Mouse (Mus musculus) MEL (cell line): ENCODE measurements around the gene Camta1. TPM values are rescaled to one million over a fixed set of nuclear protein-coding genes. Genes with fewer than 3 reads are reported as not detected.

Experiments
- DNase-seq: peaks from one replicate; pipeline ENCODE4 v3.0.0; 2011; ENCODE audit warnings: low read depth, low spot score
- H3K27ac ChIP-seq: 2 replicates; pipeline ENCODE4 v1.5.1; 2012; ENCODE audit warnings: low read depth, mild to moderate bottlenecking, control low read depth, low read length, moderate library complexity; ENCODE audit not compliant: control insufficient read depth
- H3K27me3 ChIP-seq, 2 experiments: fragments of 150-350 bp in 1 of 2; sonication (generic) in 1 of 2; 2 replicates each; pipeline ENCODE4 v1.6.1; 2012; ENCODE audit warnings: low read length in 2 of 2, mild to moderate bottlenecking in 2 of 2, improper control_type of control experiment in 1 of 2, moderate library complexity in 1 of 2; ENCODE audit not compliant: insufficient read depth in 2 of 2, control insufficient read depth in 1 of 2
- H3K36me3 ChIP-seq, 2 experiments: 2 replicates each; pipeline ENCODE4 v1.6.1; 2012 to 2014; ENCODE audit warnings: low read length in 2 of 2, improper control_type of control experiment in 1 of 2, inconsistent platforms in 1 of 2, mild to moderate bottlenecking in 1 of 2; ENCODE audit not compliant: insufficient read depth in 2 of 2, control insufficient read depth in 1 of 2
- H3K4me1 ChIP-seq, 2 experiments: fragments of 150-350 bp in 1 of 2; sonication (generic) in 1 of 2; 2 replicates each; pipeline ENCODE4 v1.6.1; 2012; ENCODE audit warnings: low read length in 2 of 2, improper control_type of control experiment in 1 of 2, mild to moderate bottlenecking in 1 of 2; ENCODE audit not compliant: insufficient read depth in 2 of 2, control insufficient read depth in 1 of 2
- H3K4me3 ChIP-seq, 2 experiments: fragments of 150-350 bp in 1 of 2; sonication (generic) in 1 of 2; 2 replicates each; pipeline ENCODE4 v1.5.1; 2012; ENCODE audit warnings: low read depth in 2 of 2, low read length in 2 of 2, mild to moderate bottlenecking in 2 of 2, moderate library complexity in 2 of 2, control low read depth in 1 of 2, improper control_type of control experiment in 1 of 2; ENCODE audit not compliant: control insufficient read depth in 1 of 2, insufficient read depth in 1 of 2
- H3K79me2 ChIP-seq: 2 replicates; pipeline ENCODE4 v1.6.1; 2012; ENCODE audit warnings: mild to moderate bottlenecking, low read length, moderate library complexity; ENCODE audit not compliant: control insufficient read depth, poor library complexity, insufficient read depth
- H3K9ac ChIP-seq: 2 replicates; pipeline ENCODE4 v1.6.1; 2012; ENCODE audit warnings: low read depth, mild to moderate bottlenecking, control low read depth, low read length, moderate library complexity; ENCODE audit not compliant: control insufficient read depth, poor library complexity, severe bottlenecking
- H3K9me3 ChIP-seq: fragments of 150-350 bp; sonication (generic); replicated peaks from 2 replicates; pipeline ENCODE4 v1.6.1; 2012; ENCODE audit warnings: mild to moderate bottlenecking, low read length, improper control_type of control experiment, moderate library complexity; ENCODE audit not compliant: insufficient read depth
- BHLHE40 ChIP-seq: IDR thresholded peaks from 2 replicates; pipeline ENCODE4 v1.6.1; 2012; ENCODE audit warnings: low read depth, mild to moderate bottlenecking, inconsistent platforms, low read length, improper control_type of control experiment, borderline replicate concordance
- CHD1 ChIP-seq: IDR thresholded peaks from 2 replicates; pipeline ENCODE4 v1.6.1; 2012; ENCODE audit warnings: low read depth, mild to moderate bottlenecking, inconsistent platforms, low read length, improper control_type of control experiment
- CHD2 ChIP-seq: IDR thresholded peaks from 2 replicates; pipeline ENCODE4 v1.6.1; 2011; ENCODE audit warnings: low read length, improper control_type of control experiment
- E2F4 ChIP-seq: IDR thresholded peaks from 2 replicates; pipeline ENCODE4 v1.6.1; 2011; ENCODE audit warnings: low read depth, low read length, improper control_type of control experiment, borderline replicate concordance
- ELF1 ChIP-seq: IDR thresholded peaks from 2 replicates; pipeline ENCODE4 v1.6.1; 2014; ENCODE audit warnings: low read depth, mild to moderate bottlenecking, inconsistent platforms, low read length, improper control_type of control experiment, moderate library complexity
- ETS1 ChIP-seq: IDR thresholded peaks from 2 replicates; pipeline ENCODE4 v1.6.1; 2012; ENCODE audit warnings: low read depth, mild to moderate bottlenecking, inconsistent platforms, low read length, improper control_type of control experiment, moderate library complexity
- KAT2A ChIP-seq: conservative IDR thresholded peaks from 2 replicates; pipeline ENCODE4 v1.6.1; 2012; ENCODE audit warnings: low read depth, low read length, improper control_type of control experiment, inconsistent platforms
- MAX ChIP-seq: IDR thresholded peaks from 2 replicates; pipeline ENCODE4 v1.6.1; 2011; ENCODE audit warnings: low read length, improper control_type of control experiment
- MEF2A ChIP-seq: IDR thresholded peaks from 2 replicates; pipeline ENCODE4 v1.6.1; 2014; ENCODE audit warnings: low read depth, mild to moderate bottlenecking, inconsistent platforms, low read length, improper control_type of control experiment; ENCODE audit not compliant: poor library complexity, insufficient replicate concordance, severe bottlenecking; ENCODE audit errors: extremely low read depth
- MXI1 ChIP-seq: IDR thresholded peaks from 2 replicates; pipeline ENCODE4 v1.6.1; 2011; ENCODE audit warnings: mild to moderate bottlenecking, low read depth, low read length, improper control_type of control experiment
- MYB ChIP-seq: IDR thresholded peaks from 2 replicates; pipeline ENCODE4 v1.6.1; 2011; ENCODE audit warnings: mild to moderate bottlenecking, low read depth, low read length, improper control_type of control experiment
- MYC ChIP-seq: IDR thresholded peaks from 2 replicates; pipeline ENCODE4 v1.6.1; 2011; ENCODE audit warnings: low read depth, mild to moderate bottlenecking, low read length, improper control_type of control experiment, moderate library complexity
- POLR2A ChIP-seq, 2 experiments: IDR thresholded peaks; 2 replicates each; pipeline ENCODE4 v1.6.1; 2011 to 2012; ENCODE audit warnings: low read length in 2 of 2, mild to moderate bottlenecking in 2 of 2, control low read depth in 1 of 2, improper control_type of control experiment in 1 of 2, low read depth in 1 of 2, moderate library complexity in 1 of 2; ENCODE audit not compliant: control insufficient read depth in 1 of 2, insufficient read depth in 1 of 2, poor library complexity in 1 of 2
- POLR2AphosphoS5 ChIP-seq: IDR thresholded peaks from 2 replicates; pipeline ENCODE4 v1.6.1; 2012; ENCODE audit warnings: low read depth, borderline replicate concordance, mild to moderate bottlenecking, inconsistent platforms, low read length, moderate library complexity, mixed read lengths
- RAD21 ChIP-seq: IDR thresholded peaks from 2 replicates; pipeline ENCODE4 v1.6.1; 2011; ENCODE audit warnings: mild to moderate bottlenecking, low read depth, low read length, improper control_type of control experiment
- RCOR1 ChIP-seq: IDR thresholded peaks from 2 replicates; pipeline ENCODE4 v1.6.1; 2012; ENCODE audit warnings: low read depth, mild to moderate bottlenecking, inconsistent platforms, low read length, improper control_type of control experiment
- SIN3A ChIP-seq: IDR thresholded peaks from 2 replicates; pipeline ENCODE4 v1.6.1; 2012; ENCODE audit warnings: low read length, improper control_type of control experiment, inconsistent platforms
- TCF12 ChIP-seq: IDR thresholded peaks from 2 replicates; pipeline ENCODE4 v1.6.1; 2014; ENCODE audit warnings: low read depth, mild to moderate bottlenecking, inconsistent platforms, low read length, improper control_type of control experiment, moderate library complexity
- UBTF ChIP-seq: IDR thresholded peaks from 2 replicates; pipeline ENCODE4 v1.6.1; 2012; ENCODE audit warnings: low read depth, mild to moderate bottlenecking, inconsistent platforms, low read length, improper control_type of control experiment, moderate library complexity, borderline replicate concordance; ENCODE audit not compliant: insufficient read depth
- USF2 ChIP-seq, 2 experiments: IDR thresholded peaks; 2 replicates each; pipeline ENCODE4 v1.6.1; 2011 to 2012; ENCODE audit warnings: improper control_type of control experiment in 2 of 2, low read length in 2 of 2, borderline replicate concordance in 1 of 2, inconsistent platforms in 1 of 2, low read depth in 1 of 2, mild to moderate bottlenecking in 1 of 2; ENCODE audit not compliant: insufficient read depth in 1 of 2
- ZKSCAN1 ChIP-seq: IDR thresholded peaks from 2 replicates; pipeline ENCODE4 v1.6.1; 2012; ENCODE audit warnings: low read depth, mild to moderate bottlenecking, inconsistent platforms, low read length, improper control_type of control experiment, moderate library complexity
- polyA plus RNA-seq, 2 experiments: library from polyadenylated mRNA; stranded (reverse) in 1 of 2; unstranded in 1 of 2; fragments of >175 nt in 1 of 2; fragments of >200 nt in 1 of 2; gene quantifications; 2 replicates each; pipeline versions ENCODE4 v1.2.1 to v1.2.4; 2012; ENCODE audit warnings: low replicate concordance in 2 of 2, low read depth in 1 of 2; ENCODE audit not compliant: insufficient read length in 2 of 2, insufficient read depth in 1 of 2, missing spikeins in 1 of 2
- total RNA-seq: library from RNA; depleted of rRNA; stranded (reverse); fragments of 300-350 nt; gene quantifications from 2 replicates; pipeline ENCODE4 v1.2.3, GENCODE M21; 2012

Gene Camta1
- total and polyA plus RNA-seq, 3 experiments, result 28.2 to 87.5 TPM; not detected in 1

- no peak overlapping the region for H3K4me3 ChIP-seq
Measured at GRCm38 (mm10) chr4:151300706-151301105, 561.0 kb downstream of the Camta1 start.

DNA sequence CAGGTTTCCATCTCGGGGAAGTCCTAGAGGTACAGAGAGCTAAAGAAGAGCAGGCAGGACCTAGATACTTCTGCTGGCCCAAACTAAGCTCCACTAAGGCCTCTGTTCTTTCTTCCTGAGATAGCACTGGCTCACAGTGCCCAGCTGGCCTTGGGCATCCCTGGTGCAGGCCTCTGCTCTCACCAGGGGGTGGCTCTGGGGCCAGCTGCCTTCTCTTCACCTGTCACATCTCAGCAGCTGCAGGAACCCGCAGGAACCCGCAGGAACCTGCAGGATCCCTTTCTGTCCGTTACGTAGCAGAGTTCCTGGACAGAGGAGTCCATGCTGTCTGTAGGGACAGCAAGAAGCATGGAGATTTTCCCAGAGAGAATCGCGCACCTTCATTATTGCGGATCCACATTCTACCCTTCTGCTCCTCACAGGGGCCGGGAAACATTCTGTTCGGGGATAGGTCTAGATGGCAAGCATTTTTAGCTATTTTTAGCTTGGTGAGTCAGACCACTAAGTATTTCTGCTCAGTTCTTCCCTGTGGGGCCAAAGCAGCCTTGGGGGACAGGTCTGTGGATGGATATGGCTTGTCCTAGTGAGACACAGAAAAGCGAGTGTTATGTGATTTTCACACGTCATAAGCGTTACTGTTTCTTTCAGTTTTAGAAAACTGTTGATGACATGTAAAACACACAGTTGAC is 566.0 kb downstream of the Camta1 start:
- DNase-seq, result no peak
- Histone ChIP-seq H3K4me3 (no peak overlapping the region), H3K4me1 (no peaks in the 10 kb centered on the region), H3K27me3 (no peaks in the 10 kb centered on the region), H3K36me3 (no peaks in the 10 kb centered on the region), H3K79me2 (no peaks in the 10 kb centered on the region), H3K9ac (no peak overlapping the region), H3K9me3 (no peaks in the 10 kb centered on the region), H3K27ac (no peak overlapping the region)
- TF ChIP-seq ETS1 (no peak), MAX (no peak), MYB (no peak), TCF12 (no peak), USF2 (IDR thresholded peaks at IDR 0.05; ENCODE audit: borderline replicate concordance in 1 of 2, insufficient read depth in 1 of 2, low read depth in 1 of 2, low read length in 2 of 2) (no peak), ZKSCAN1 (no peak), CHD1 (no peak), E2F4 (no peak), KAT2A (no peak), RAD21 (no peak), CHD2 (no peak)

More at GRCm38 (mm10) chr4:151300706-151301105, 561.0 kb downstream of the Camta1 start:
- Histone ChIP-seq H3K9ac (no peak overlapping the region), H3K36me3 (no peaks in the 10 kb centered on the region), H3K79me2 (no peaks in the 10 kb centered on the region), H3K27me3 (no peaks in the 10 kb centered on the region), H3K4me1 (no peaks in the 10 kb centered on the region), H3K27ac (no peak overlapping the region), H3K9me3 (no peaks in the 10 kb centered on the region)
- TF ChIP-seq SIN3A (no peak), POLR2AphosphoS5 (no peak), RAD21 (no peak), CHD2 (no peak), CHD1 (no peak), POLR2A (IDR thresholded peaks at IDR 0.05; ENCODE audit: control insufficient read depth in 1 of 2, insufficient read depth in 1 of 2, low read depth in 1 of 2, low read length in 2 of 2, poor library complexity in 1 of 2) (no peak), MEF2A (no peak), ETS1 (no peak), RCOR1 (no peak), E2F4 (no peak), UBTF (no peak), BHLHE40 (no peak), MXI1 (no peak), MYC (no peak), MAX (no peak), ELF1 (no peak)
- DNase-seq, result no peak
